Mouse (Mus musculus): ENCODE measurements around the gene H2-M10.2. TPM values are rescaled to one million over a fixed set of nuclear protein-coding genes. Genes with fewer than 3 reads are reported as not detected.

Gene H2-M10.2
- total and polyA plus RNA-seq, 3 experiments, result not detected

DNA sequence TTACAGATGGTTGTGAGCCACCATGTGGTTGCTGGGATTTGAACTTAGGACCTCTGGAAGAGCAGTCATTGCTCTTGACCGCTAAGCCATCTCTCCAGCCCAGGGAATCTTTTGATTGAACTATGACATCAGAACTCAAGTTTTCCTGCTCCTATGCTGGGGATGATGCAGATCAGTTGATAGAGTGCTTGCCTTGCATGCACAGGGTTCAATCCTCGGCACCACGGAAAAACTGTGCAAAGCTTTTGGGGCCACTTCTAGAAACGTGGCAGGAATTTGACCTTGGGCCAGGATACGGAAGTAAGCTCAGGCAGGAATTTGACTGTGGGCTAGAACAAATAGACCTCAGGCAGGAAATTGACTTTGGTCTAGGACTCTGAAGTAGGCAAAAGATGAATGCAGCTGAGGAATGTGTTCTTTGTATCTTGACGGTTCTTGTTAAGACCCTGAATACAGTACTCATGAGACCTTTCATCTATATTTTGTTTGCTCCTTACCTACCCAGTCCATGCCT lies 33.1 kb downstream of the H2-M10.2 start:
- Histone ChIP-seq H3K9me3 (replicated peaks; ENCODE audit: insufficient read depth, low read length) (no peaks in the 10 kb centered on the region), H3K79me2 (ENCODE audit: control insufficient read depth, insufficient read depth, low read length, poor library complexity) (peaks cover 5% of the 10 kb centered on the region), H3K4me3 (ENCODE audit: control insufficient read depth in 1 of 2, insufficient read depth in 1 of 2, low read depth in 2 of 2, low read length in 2 of 2) (no peak overlapping the region), H3K4me1 (ENCODE audit: control insufficient read depth in 1 of 2, insufficient read depth in 2 of 2, low read length in 2 of 2) (peaks cover 0 to 6% of the 10 kb centered on the region in 2 experiments; a peak in 2 of 4 replicates), H3K27me3 (ENCODE audit: control insufficient read depth in 1 of 2, insufficient read depth in 2 of 2, low read length in 2 of 2) (no peaks in the 10 kb centered on the region; a peak in 1 of 4 replicates), H3K27ac (ENCODE audit: control insufficient read depth, low read depth, low read length) (no peak overlapping the region), H3K9ac (ENCODE audit: control insufficient read depth, low read depth, low read length, poor library complexity, severe bottlenecking) (no peak overlapping the region), H3K36me3 (ENCODE audit: control insufficient read depth in 1 of 2, insufficient read depth in 2 of 2, low read length in 2 of 2) (peaks cover 0 to 6% of the 10 kb centered on the region in 2 experiments; a peak in 2 of 4 replicates)
- DNase-seq (ENCODE audit: low read depth, low spot score), result no peak
- TF ChIP-seq JUND (IDR thresholded peaks at IDR 0.05; ENCODE audit: low read depth, low read length) (no peak), ZMIZ1 (IDR thresholded peaks at IDR 0.05; ENCODE audit: low read depth, low read length) (no peak), MXI1 (IDR thresholded peaks at IDR 0.05; ENCODE audit: low read depth, low read length) (no peak), ZKSCAN1 (IDR thresholded peaks at IDR 0.05; ENCODE audit: low read depth, low read length) (no peak), SMC3 (IDR thresholded peaks at IDR 0.05; ENCODE audit: low read depth, low read length) (no peak), TBP (IDR thresholded peaks at IDR 0.05; ENCODE audit: low read depth, low read length) (no peak), ETS1 (IDR thresholded peaks at IDR 0.05; ENCODE audit: low read depth, low read length) (no peak), POLR2A (IDR thresholded peaks at IDR 0.05; ENCODE audit: control insufficient read depth in 1 of 2, insufficient read depth in 1 of 2, low read depth in 1 of 2, low read length in 2 of 2, poor library complexity in 1 of 2) (no peak), E2F4 (IDR thresholded peaks at IDR 0.05; ENCODE audit: borderline replicate concordance, low read depth, low read length) (no peak), UBTF (IDR thresholded peaks at IDR 0.05; ENCODE audit: borderline replicate concordance, insufficient read depth, low read depth, low read length) (no peak), USF2 (IDR thresholded peaks at IDR 0.05; ENCODE audit: borderline replicate concordance in 1 of 2, insufficient read depth in 1 of 2, low read depth in 1 of 2, low read length in 2 of 2) (no peak), RAD21 (IDR thresholded peaks at IDR 0.05; ENCODE audit: low read depth, low read length) (no peak), ELF1 (IDR thresholded peaks at IDR 0.05; ENCODE audit: low read depth, low read length) (no peak), GATA1 (IDR thresholded peaks at IDR 0.05; ENCODE audit: low read depth, low read length) (no peak), NELFE (IDR thresholded peaks at IDR 0.05; ENCODE audit: low read depth, low read length) (no peak), ZC3H11A (IDR thresholded peaks at IDR 0.05; ENCODE audit: low read depth, low read length) (no peak)

DNA sequence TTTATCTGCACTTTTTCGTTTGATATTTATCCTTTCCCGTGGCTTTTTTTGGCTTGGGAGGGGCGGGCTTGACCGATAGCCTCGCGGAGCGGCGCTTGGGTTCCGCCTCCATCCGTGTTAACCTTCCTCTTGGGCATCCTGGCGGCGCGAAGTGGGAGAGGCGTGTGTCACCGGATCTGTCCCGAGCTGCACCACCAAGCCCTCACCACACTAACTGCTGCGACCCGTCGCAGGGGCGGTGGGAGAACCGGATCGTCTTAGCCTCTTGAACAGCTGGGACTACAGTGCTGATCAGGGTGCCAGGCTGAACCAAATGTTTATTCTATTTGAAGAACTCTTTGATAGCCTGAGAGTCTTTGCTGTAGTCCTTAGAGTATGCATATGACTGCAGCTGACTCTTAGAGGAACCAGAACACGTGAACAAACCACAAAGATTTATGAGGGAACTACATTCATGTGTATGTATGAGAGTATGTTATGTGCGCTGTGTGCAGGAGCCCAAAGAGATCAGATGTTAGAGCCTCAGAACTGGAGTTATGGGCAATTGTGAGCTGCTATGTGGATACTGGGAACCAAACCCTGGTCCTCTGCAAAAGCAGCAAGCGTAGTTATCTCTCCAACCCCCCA lies 33.9 kb downstream of the H2-M10.2 start:
- Histone ChIP-seq H3K9me3 (replicated peaks; ENCODE audit: insufficient read depth, low read length) (no peaks in the 10 kb centered on the region), H3K4me3 (ENCODE audit: control insufficient read depth in 1 of 2, insufficient read depth in 1 of 2, low read depth in 2 of 2, low read length in 2 of 2) (peak overlapping the region; percentile 9 to 37; a peak in 3 of 4 replicates), H3K27me3 (ENCODE audit: control insufficient read depth in 1 of 2, insufficient read depth in 2 of 2, low read length in 2 of 2) (no peaks in the 10 kb centered on the region; a peak in 1 of 4 replicates), H3K4me1 (ENCODE audit: control insufficient read depth in 1 of 2, insufficient read depth in 2 of 2, low read length in 2 of 2) (peaks cover 0 to 6% of the 10 kb centered on the region in 2 experiments; a peak in 1 of 4 replicates), H3K9ac (ENCODE audit: control insufficient read depth, low read depth, low read length, poor library complexity, severe bottlenecking) (no peak overlapping the region), H3K79me2 (ENCODE audit: control insufficient read depth, insufficient read depth, low read length, poor library complexity) (peaks cover 5% of the 10 kb centered on the region), H3K27ac (ENCODE audit: control insufficient read depth, low read depth, low read length) (no peak overlapping the region), H3K36me3 (ENCODE audit: control insufficient read depth in 1 of 2, insufficient read depth in 2 of 2, low read length in 2 of 2) (peaks cover 0 to 6% of the 10 kb centered on the region in 2 experiments; a peak in 2 of 4 replicates)
- peak; percentile 49 for DNase-seq (ENCODE audit: low read depth, low spot score)
- no peak for TF ChIP-seq E2F4 (IDR thresholded peaks at IDR 0.05; ENCODE audit: borderline replicate concordance, low read depth, low read length)
- peak; percentile 74 for TF ChIP-seq USF1 (IDR thresholded peaks at IDR 0.05; ENCODE audit: low read depth, low read length)
- TF ChIP-seq BHLHE40 (IDR thresholded peaks at IDR 0.05; ENCODE audit: borderline replicate concordance, low read depth, low read length), result peak; percentile 76; the same call in 1 of the 2 replicates
- 0 out of 2 replicates have a peak, but pooled peaks have one; percentile 23 for TF ChIP-seq MAX (IDR thresholded peaks at IDR 0.05; ENCODE audit: low read length)
- TF ChIP-seq NELFE (IDR thresholded peaks at IDR 0.05; ENCODE audit: low read depth, low read length), result no peak
- TF ChIP-seq ZC3H11A (IDR thresholded peaks at IDR 0.05; ENCODE audit: low read depth, low read length), result no peak
- TF ChIP-seq USF2 (IDR thresholded peaks at IDR 0.05; ENCODE audit: borderline replicate concordance in 1 of 2, insufficient read depth in 1 of 2, low read depth in 1 of 2, low read length in 2 of 2), result 0 out of 4 replicates have a peak, but pooled peaks of 1 of the 2 experiments have one; percentile 21
- TF ChIP-seq ETS1 (IDR thresholded peaks at IDR 0.05; ENCODE audit: low read depth, low read length), result peak; percentile 45; the same call in 1 of the 2 replicates
